Mouse (Mus musculus) MEL (cell line): Measurements from ENCODE around the gene Fgfr2. TPM values are rescaled to one million over a fixed set of nuclear protein-coding genes. Genes with fewer than 3 reads are reported as not detected.

Source experiments
- DNase-seq: peaks from one replicate; pipeline ENCODE4 v3.0.0; 2011; ENCODE audit warnings: low read depth, low spot score
- H3K27ac ChIP-seq: 2 replicates; pipeline ENCODE4 v1.5.1; 2012; ENCODE audit warnings: low read depth, mild to moderate bottlenecking, control low read depth, low read length, moderate library complexity; ENCODE audit not compliant: control insufficient read depth
- H3K27me3 ChIP-seq, 2 experiments: fragments of 150-350 bp in 1 of 2; sonication (generic) in 1 of 2; 2 replicates each; pipeline ENCODE4 v1.6.1; 2012; ENCODE audit warnings: low read length in 2 of 2, mild to moderate bottlenecking in 2 of 2, improper control_type of control experiment in 1 of 2, moderate library complexity in 1 of 2; ENCODE audit not compliant: insufficient read depth in 2 of 2, control insufficient read depth in 1 of 2
- H3K36me3 ChIP-seq, 2 experiments: 2 replicates each; pipeline ENCODE4 v1.6.1; 2012 to 2014; ENCODE audit warnings: low read length in 2 of 2, improper control_type of control experiment in 1 of 2, inconsistent platforms in 1 of 2, mild to moderate bottlenecking in 1 of 2; ENCODE audit not compliant: insufficient read depth in 2 of 2, control insufficient read depth in 1 of 2
- H3K4me1 ChIP-seq, 2 experiments: fragments of 150-350 bp in 1 of 2; sonication (generic) in 1 of 2; 2 replicates each; pipeline ENCODE4 v1.6.1; 2012; ENCODE audit warnings: low read length in 2 of 2, improper control_type of control experiment in 1 of 2, mild to moderate bottlenecking in 1 of 2; ENCODE audit not compliant: insufficient read depth in 2 of 2, control insufficient read depth in 1 of 2
- H3K4me3 ChIP-seq, 2 experiments: fragments of 150-350 bp in 1 of 2; sonication (generic) in 1 of 2; 2 replicates each; pipeline ENCODE4 v1.5.1; 2012; ENCODE audit warnings: low read depth in 2 of 2, low read length in 2 of 2, mild to moderate bottlenecking in 2 of 2, moderate library complexity in 2 of 2, control low read depth in 1 of 2, improper control_type of control experiment in 1 of 2; ENCODE audit not compliant: control insufficient read depth in 1 of 2, insufficient read depth in 1 of 2
- H3K79me2 ChIP-seq: 2 replicates; pipeline ENCODE4 v1.6.1; 2012; ENCODE audit warnings: mild to moderate bottlenecking, low read length, moderate library complexity; ENCODE audit not compliant: control insufficient read depth, poor library complexity, insufficient read depth
- H3K9ac ChIP-seq: 2 replicates; pipeline ENCODE4 v1.6.1; 2012; ENCODE audit warnings: low read depth, mild to moderate bottlenecking, control low read depth, low read length, moderate library complexity; ENCODE audit not compliant: control insufficient read depth, poor library complexity, severe bottlenecking
- H3K9me3 ChIP-seq: fragments of 150-350 bp; sonication (generic); replicated peaks from 2 replicates; pipeline ENCODE4 v1.6.1; 2012; ENCODE audit warnings: mild to moderate bottlenecking, low read length, improper control_type of control experiment, moderate library complexity; ENCODE audit not compliant: insufficient read depth
- CHD1 ChIP-seq: IDR thresholded peaks from 2 replicates; pipeline ENCODE4 v1.6.1; 2012; ENCODE audit warnings: low read depth, mild to moderate bottlenecking, inconsistent platforms, low read length, improper control_type of control experiment
- ELF1 ChIP-seq: IDR thresholded peaks from 2 replicates; pipeline ENCODE4 v1.6.1; 2014; ENCODE audit warnings: low read depth, mild to moderate bottlenecking, inconsistent platforms, low read length, improper control_type of control experiment, moderate library complexity
- EP300 ChIP-seq, 2 experiments: IDR thresholded peaks; 2 replicates each; pipeline ENCODE4 v1.6.1; 2011; ENCODE audit warnings: improper control_type of control experiment in 2 of 2, low read length in 2 of 2, low read depth in 1 of 2, mild to moderate bottlenecking in 1 of 2
- HCFC1 ChIP-seq: IDR thresholded peaks from 2 replicates; pipeline ENCODE4 v1.6.1; 2012; ENCODE audit warnings: low read depth, mild to moderate bottlenecking, inconsistent platforms, low read length, improper control_type of control experiment, moderate library complexity
- MAX ChIP-seq: IDR thresholded peaks from 2 replicates; pipeline ENCODE4 v1.6.1; 2011; ENCODE audit warnings: low read length, improper control_type of control experiment
- MAZ ChIP-seq: IDR thresholded peaks from 2 replicates; pipeline ENCODE4 v1.6.1; 2012; ENCODE audit warnings: low read depth, mild to moderate bottlenecking, inconsistent platforms, low read length, improper control_type of control experiment
- MEF2A ChIP-seq: IDR thresholded peaks from 2 replicates; pipeline ENCODE4 v1.6.1; 2014; ENCODE audit warnings: low read depth, mild to moderate bottlenecking, inconsistent platforms, low read length, improper control_type of control experiment; ENCODE audit not compliant: poor library complexity, insufficient replicate concordance, severe bottlenecking; ENCODE audit errors: extremely low read depth
- MYC ChIP-seq: IDR thresholded peaks from 2 replicates; pipeline ENCODE4 v1.6.1; 2011; ENCODE audit warnings: low read depth, mild to moderate bottlenecking, low read length, improper control_type of control experiment, moderate library complexity
- NRF1 ChIP-seq: IDR thresholded peaks from 2 replicates; pipeline ENCODE4 v1.6.1; 2014; ENCODE audit warnings: low read depth, mild to moderate bottlenecking, inconsistent platforms, low read length, improper control_type of control experiment, moderate library complexity; ENCODE audit not compliant: poor library complexity, insufficient read depth, severe bottlenecking
- POLR2AphosphoS2 ChIP-seq: IDR thresholded peaks from 2 replicates; pipeline ENCODE4 v1.6.1; 2011; ENCODE audit warnings: low read length, improper control_type of control experiment
- RCOR1 ChIP-seq: IDR thresholded peaks from 2 replicates; pipeline ENCODE4 v1.6.1; 2012; ENCODE audit warnings: low read depth, mild to moderate bottlenecking, inconsistent platforms, low read length, improper control_type of control experiment
- SIN3A ChIP-seq: IDR thresholded peaks from 2 replicates; pipeline ENCODE4 v1.6.1; 2012; ENCODE audit warnings: low read length, improper control_type of control experiment, inconsistent platforms
- UBTF ChIP-seq: IDR thresholded peaks from 2 replicates; pipeline ENCODE4 v1.6.1; 2012; ENCODE audit warnings: low read depth, mild to moderate bottlenecking, inconsistent platforms, low read length, improper control_type of control experiment, moderate library complexity, borderline replicate concordance; ENCODE audit not compliant: insufficient read depth
- ZKSCAN1 ChIP-seq: IDR thresholded peaks from 2 replicates; pipeline ENCODE4 v1.6.1; 2012; ENCODE audit warnings: low read depth, mild to moderate bottlenecking, inconsistent platforms, low read length, improper control_type of control experiment, moderate library complexity
- ZMIZ1 ChIP-seq: IDR thresholded peaks from 2 replicates; pipeline ENCODE4 v1.6.1; 2012; ENCODE audit warnings: low read depth, mild to moderate bottlenecking, inconsistent platforms, low read length, improper control_type of control experiment, moderate library complexity
- ZNF384 ChIP-seq: IDR thresholded peaks from 2 replicates; pipeline ENCODE4 v1.6.1; 2012; ENCODE audit warnings: low read depth, mild to moderate bottlenecking, inconsistent platforms, low read length, improper control_type of control experiment
- polyA plus RNA-seq, 2 experiments: library from polyadenylated mRNA; stranded (reverse) in 1 of 2; unstranded in 1 of 2; fragments of >175 nt in 1 of 2; fragments of >200 nt in 1 of 2; gene quantifications; 2 replicates each; pipeline versions ENCODE4 v1.2.1 to v1.2.4; 2012; ENCODE audit warnings: low replicate concordance in 2 of 2, low read depth in 1 of 2; ENCODE audit not compliant: insufficient read length in 2 of 2, insufficient read depth in 1 of 2, missing spikeins in 1 of 2
- total RNA-seq: library from RNA; depleted of rRNA; stranded (reverse); fragments of 300-350 nt; gene quantifications from 2 replicates; pipeline ENCODE4 v1.2.3, GENCODE M21; 2012

Fgfr2 gene
- total and polyA plus RNA-seq, 3 experiments = not detected

- Histone ChIP-seq H3K9me3 (no peaks in the 10 kb centered on the region), H3K9ac (no peak overlapping the region), H3K4me3 (no peak overlapping the region), H3K4me1 (no peaks in the 10 kb centered on the region), H3K27ac (no peak overlapping the region), H3K27me3 (no peaks in the 10 kb centered on the region), H3K36me3 (no peaks in the 10 kb centered on the region), H3K79me2 (no peaks in the 10 kb centered on the region)
- no peak for DNase-seq
- no peak for TF ChIP-seq SIN3A
- TF ChIP-seq POLR2AphosphoS2 = no peak
- no peak for TF ChIP-seq ZNF384
- TF ChIP-seq NRF1 = no peak
- TF ChIP-seq RCOR1 = no peak
- TF ChIP-seq MEF2A = no peak
- TF ChIP-seq ZMIZ1 = no peak
- TF ChIP-seq MYC = no peak
- TF ChIP-seq UBTF = no peak
- no peak for TF ChIP-seq ELF1
- no peak for TF ChIP-seq CHD1
- no peak for TF ChIP-seq EP300 (IDR thresholded peaks at IDR 0.05; ENCODE audit: low read depth in 1 of 2, low read length in 2 of 2)
- TF ChIP-seq MAX = no peak
- TF ChIP-seq HCFC1 = no peak
Measured at GRCm38 (mm10) chr7:130195081-130195480, 2928.1 kb downstream of the Fgfr2 start.

GRCm38 (mm10) chr7:130190329-130190975 is 2932.7 kb downstream of the Fgfr2 start:
- TF ChIP-seq ZKSCAN1 = no peak
- TF ChIP-seq EP300 (IDR thresholded peaks at IDR 0.05; ENCODE audit: low read depth in 1 of 2, low read length in 2 of 2) = no peak
- TF ChIP-seq RCOR1 = no peak
- no peak for TF ChIP-seq MAZ
- no peaks in the 10 kb centered on the region for H3K36me3 ChIP-seq
- H3K79me2 ChIP-seq = no peaks in the 10 kb centered on the region
- H3K4me3 ChIP-seq = no peak overlapping the region
- H3K27me3 ChIP-seq = no peaks in the 10 kb centered on the region
- no peak for DNase-seq
- H3K27ac ChIP-seq = no peak overlapping the region
- no peak overlapping the region for H3K9ac ChIP-seq
- no peaks in the 10 kb centered on the region for H3K9me3 ChIP-seq
- no peaks in the 10 kb centered on the region for H3K4me1 ChIP-seq
